Mouse (Mus musculus): ENCODE data around the gene Trmt2b.
"Not testable (repeated sequence)": the region's sequence is repeated elsewhere in the genome, so short reads cannot be mapped to it uniquely, and the experiment has no call there.

Trmt2b gene

GRCm38 (mm10) chrX:134218161-134218560 lies 58.6 kb downstream of the Trmt2b start:
- DNase-seq (ENCODE audit: low spot score): no peak

- DNase-seq (ENCODE audit: low spot score): no peak
Measured at GRCm38 (mm10) chrX:134211151-134211642, 65.6 kb downstream of the Trmt2b start.

GRCm38 (mm10) chrX:134208491-134208890 lies 68.3 kb downstream of the Trmt2b start:
- DNase-seq (ENCODE audit: low spot score): no peak

- DNase-seq (ENCODE audit: low spot score): not testable (repeated sequence)
Measured at GRCm38 (mm10) chrX:134187201-134187600, 89.6 kb downstream of the Trmt2b start, which contains the start of gene Arl13a. TSS of gene Arl13a (plus strand) at chrX:134187501.

GRCm38 (mm10) chrX:134174699-134175098 lies 102.1 kb downstream of the Trmt2b start:
- DNase-seq (ENCODE audit: low spot score): no peak
